Mouse (Mus musculus) thymus, postnatal 14 days (tissue): ENCODE measurements around the gene Nsmce4a.

ENCODE experiments used
- DNase-seq: peaks from one replicate; pipeline ENCODE4 v3.0.0; 2021

Nsmce4a gene

DNA sequence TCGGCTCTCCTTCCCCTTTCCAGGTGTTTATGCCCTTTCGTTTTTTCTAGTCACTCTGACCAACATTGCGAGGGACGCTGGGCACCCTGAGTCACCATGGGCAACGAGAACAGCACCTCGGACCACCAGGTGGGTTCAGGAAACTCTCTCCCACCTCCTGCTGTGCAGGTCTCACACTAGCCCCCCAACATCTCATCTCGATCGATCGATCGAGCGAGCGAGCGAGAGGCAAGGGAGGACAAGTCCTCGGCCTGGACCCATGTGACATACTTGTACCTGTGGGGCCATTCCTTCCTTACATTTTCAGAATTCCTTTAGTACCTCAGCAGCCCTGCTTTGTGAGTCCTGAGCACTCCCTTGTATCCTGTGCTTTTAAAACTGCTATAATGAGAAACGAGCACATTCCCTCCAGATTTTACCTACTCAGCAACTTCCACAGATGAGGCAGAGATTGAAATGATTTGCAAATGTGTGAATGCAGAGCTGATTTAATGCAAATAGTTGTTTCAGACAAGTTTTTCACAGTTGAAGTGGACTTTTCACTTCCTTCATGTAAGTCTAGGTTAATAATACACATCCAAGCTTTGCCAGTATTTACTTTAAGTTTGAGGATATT is 4.6 kb upstream of the Nsmce4a start, which contains the start of gene Tacc2:
Gene Tacc2 (plus strand): TSS at position 51 of the 616 bp plus-strand sequence.
- DNase-seq = no peak

DNA sequence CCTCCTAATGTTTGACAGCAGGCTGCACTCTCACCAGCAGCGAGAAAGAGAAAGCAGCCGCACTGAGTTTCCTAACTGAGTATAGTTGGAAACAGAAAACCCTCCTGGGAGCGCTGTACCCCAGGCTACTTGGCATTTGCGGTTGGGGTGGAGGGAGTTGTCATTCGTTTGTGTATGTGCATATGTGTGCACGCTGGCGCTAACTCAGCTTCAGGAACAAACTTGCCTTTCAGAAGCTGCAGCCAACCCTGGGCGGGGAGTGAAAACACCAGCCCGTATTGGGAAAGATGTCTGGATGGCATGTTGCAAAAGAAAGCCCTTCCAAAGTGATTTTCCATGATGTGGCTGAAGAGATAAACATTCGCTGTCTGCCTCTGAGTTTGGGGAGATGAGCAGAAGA is 4.1 kb upstream of the Nsmce4a start:
- no peak for DNase-seq

DNA sequence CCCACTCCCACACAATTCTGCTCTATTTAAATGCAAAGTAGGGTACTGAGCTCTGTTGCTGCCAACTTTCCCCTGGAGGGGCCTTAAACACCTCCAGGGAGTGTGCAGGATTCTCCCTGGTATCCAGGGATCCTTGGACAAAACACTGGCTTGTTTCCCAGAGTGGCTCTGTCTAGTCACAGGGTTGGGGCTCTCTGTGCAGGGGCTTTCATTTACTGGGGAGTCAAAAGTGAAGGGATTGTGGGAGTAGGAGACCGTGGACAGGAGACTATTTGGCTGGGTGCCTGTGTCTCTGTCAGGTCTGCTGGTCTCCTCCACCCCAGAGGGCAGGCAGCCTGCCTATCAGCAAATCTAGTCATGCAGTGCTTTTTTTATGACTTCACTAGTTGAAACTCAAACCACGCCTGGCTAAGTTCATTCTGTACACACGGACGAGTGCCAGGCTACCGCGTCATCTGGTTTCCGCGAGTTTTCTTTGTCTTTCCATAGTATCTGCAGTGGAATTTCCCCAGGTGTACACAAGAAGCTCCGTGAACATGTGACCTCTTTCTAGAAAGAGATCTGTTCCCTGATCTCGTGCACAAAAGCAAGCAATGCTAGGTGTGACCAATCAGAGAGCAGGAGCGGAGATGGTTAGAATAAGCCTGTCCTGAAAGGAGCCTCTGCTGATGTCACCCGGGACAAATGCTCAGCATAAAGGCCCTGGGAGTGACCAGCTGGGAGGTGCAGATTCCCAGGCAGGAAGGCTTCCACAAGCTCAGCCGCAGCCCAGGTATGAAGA is 1.5 kb upstream of the Nsmce4a start:
- DNase-seq = no peak

DNA sequence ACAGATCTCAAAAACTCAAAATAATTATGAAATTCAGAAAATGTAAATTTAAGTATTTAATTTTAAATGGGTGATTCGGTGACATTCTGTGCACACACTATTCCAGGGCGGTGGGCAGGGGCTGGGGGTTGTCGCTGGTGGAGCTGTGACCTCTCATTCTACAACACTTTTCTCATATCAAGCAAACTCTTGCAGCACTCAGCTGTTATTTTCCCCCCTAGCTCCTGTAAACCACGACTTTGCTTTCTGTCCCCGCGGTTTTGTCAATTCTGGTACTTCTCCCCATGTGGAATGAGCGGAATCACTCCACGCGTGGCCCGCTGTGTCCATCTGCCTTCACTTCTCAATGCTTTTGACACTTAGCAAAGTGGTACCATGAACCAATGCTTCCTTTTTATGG is 828 bp upstream of the Nsmce4a start:
- DNase-seq = no peak

DNA sequence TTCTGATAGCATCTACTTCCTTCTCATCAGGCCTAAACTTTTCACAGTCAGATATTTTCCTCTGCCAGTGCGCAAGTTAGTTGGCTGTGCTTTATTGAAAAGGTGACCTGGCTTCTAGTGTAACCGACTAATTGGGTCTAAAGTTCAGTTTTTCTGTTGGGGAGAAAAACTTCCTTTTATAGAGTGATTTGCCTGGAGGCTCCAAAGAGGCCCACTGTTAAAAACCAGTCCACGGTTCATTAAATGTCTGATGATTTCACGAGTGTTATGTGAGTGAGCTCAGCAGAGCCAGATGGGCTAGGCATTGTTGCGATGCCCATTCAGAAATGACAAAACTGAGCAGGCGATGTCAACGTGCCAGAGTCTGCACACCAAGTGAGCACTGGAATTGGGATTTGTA is 2.4 kb downstream of the Nsmce4a start:
- no peak for DNase-seq

DNA sequence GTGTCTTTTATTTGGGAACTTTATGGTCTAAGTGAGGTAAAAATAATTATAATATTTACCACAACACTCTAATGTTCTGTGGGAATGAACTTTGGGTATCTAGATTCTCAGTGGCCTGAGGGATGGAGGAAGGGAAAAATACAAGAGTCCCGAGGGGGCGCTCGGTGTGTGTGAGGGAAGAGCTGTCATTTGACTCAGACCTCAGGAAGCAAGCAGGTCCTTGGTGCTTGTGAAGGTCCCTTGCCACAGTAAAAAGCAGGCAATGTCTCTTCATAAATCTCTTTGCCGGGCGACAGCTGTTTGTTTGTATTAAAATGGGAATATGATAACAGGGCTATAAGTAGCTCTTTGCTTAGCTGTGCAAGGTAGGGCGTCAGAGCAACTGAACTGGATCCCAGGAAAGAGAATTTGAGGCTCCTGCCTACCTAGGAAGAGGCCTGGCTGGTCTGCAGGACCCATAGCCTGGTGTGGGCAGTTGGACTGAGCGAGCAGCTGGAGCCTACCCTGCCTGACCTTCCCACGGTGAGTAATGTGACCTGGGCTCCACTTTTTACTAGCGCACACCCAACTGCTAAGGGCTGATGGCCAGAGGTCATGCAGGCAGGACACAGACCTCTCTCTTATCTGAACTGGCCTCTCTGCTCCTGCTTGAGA is 4.0 kb downstream of the Nsmce4a start:
- DNase-seq = no peak

DNA sequence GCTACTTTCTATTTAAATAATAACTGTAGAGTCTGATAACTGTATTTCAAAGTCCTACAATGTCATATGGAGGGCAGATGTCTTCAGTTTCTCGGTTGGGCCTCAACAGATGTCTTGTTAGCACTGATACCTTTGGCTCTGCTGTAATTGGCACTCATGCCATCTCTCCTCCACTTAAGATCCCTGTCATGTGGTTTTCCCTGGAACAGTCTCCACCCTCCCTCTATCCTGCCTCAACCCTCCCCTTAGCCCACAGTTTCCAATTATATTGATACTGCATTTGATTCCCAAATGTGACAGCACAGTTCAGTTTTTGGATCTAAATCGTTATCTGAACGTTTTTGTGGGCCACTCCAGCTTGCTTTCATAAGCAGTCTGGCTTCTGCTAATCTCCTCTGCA is 8.3 kb downstream of the Nsmce4a start:
- DNase-seq = no peak

DNA sequence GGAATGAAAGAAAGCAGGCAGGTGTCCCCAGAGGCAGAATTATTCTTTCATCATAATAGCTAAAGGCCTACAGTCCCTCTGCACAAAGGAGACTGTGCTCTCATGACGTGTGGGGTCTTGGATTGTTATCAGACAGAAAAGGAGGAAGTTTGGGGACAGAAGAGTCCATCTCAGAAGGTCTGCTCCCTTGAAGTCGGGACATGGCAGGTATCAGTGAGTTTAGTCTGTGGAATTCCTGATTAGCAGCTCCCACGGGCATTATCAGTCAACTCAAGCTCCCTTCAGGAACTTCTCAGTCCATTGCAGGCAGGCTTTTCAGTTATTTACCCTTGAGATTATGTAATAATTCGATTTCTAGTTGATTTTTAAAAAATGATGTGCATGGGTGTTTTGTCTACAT is 9.0 kb downstream of the Nsmce4a start:
- DNase-seq = no peak

DNA sequence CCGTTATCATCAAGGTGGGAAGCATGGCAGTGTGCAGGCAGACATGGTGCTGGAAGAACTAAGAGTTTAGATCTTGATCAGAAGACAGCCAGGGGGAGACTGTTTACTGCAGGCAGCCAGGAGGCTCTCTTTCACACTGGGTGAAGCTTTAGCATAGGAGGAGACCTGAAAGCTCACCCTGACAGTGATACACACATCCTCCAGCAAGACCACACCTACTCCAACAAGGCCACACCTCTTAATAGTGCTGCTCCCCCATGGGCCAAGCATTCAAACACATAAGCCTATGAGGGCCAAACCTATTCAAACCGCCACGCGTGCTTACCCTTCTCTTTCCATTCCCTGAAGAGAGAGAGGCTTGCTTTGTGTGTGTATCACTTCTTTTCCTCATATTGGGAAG is 9.6 kb downstream of the Nsmce4a start:
- no peak for DNase-seq

DNA sequence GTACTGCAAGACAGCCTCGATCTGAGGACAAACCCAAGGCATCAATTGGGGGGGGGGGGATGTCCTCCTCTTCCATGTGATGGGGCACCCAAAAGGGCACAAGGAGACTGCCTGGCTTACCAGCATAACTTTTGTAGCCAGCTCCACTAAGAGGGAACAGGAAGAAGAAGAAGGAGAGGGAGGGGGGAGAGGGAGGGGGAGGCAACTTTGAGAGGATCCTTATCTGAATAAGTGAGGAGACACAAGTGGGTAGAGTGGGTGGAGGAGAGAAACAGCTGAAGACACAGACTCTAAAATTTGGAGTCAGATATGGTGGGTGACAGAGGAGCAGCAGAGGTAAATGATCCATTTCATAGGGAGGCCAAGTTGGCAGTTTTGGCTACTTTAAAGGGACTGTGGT is 12.0 kb downstream of the Nsmce4a start:
- no peak for DNase-seq

DNA sequence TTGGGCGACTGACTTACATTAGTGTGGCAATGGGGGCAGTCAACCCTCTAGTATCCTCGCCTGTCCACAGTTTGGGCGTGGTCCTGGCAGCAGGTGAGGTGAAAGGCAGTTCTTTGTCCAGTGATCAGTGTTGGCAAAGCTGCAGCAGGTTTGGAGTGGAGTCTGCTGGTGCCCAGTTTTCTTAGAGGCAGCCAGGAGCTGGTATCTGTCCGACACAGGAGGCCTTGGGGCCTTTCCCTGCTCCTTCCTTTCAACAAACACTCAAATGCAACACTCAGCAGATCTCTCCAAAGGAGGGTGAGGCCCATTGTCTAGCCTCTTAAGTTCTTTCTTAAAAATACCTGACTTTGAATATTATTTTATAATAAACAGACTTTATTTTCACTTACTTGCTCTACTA is 14.3 kb downstream of the Nsmce4a start:
- DNase-seq = no peak

DNA sequence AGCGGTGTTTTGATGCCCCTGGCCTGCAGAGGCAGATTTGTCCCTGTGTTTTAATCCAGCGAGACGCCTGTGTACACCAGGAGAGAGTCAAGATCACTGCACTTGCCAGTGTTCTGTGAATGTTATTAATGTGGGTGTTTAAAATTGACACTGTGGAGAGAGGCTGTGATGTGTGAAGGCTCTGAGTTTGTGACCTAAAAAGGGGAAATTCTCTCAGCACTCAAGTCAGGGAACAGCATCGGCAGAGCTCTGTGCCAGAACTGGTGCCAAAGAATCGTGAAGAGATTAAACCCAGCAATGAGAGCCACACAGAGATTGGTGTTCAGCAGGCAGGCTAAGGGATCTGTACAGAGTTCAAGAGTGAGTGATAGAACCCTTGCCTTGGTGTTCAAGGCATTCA is 17.3 kb downstream of the Nsmce4a start:
- DNase-seq = no peak

DNA sequence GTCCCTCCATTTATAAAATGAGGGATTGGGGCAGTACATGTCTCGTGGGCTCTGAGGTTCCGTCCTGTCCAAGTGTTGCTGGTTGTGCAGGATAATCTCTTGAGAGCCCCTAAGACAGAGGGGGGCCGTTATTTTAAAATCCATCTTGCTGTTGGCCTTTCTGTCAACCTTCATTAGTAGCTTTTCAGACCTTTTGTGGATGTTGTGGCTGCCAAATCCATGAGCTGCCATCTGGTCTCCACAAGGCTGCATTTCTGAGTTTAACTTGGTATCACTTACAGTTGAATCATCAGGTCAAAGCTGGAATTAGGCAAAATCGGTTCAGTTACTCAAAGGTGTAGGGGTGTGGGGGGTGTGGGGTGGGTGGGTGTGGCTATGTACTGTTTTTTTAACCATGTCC is 19.6 kb downstream of the Nsmce4a start:
- no peak for DNase-seq

DNA sequence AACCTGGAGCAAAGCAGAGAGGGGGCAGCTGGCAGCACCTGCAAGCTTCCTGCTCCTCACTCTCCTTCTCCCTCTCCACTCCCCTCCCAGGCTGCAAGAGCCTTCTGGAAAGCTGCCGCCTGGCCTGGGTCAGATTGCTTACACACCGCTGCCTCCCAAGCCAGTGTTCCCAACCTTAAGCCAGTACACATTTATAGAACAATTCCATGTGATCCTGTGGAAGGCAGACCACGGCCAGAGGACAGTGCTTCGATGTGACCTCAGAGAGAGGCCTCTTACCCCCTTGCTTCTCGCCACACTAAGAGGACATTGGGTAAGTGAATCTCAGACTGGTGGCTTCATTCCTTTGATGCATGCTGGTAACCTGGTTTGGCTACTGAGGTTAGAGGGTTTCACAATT is 20.1 kb downstream of the Nsmce4a start:
- DNase-seq = no peak

DNA sequence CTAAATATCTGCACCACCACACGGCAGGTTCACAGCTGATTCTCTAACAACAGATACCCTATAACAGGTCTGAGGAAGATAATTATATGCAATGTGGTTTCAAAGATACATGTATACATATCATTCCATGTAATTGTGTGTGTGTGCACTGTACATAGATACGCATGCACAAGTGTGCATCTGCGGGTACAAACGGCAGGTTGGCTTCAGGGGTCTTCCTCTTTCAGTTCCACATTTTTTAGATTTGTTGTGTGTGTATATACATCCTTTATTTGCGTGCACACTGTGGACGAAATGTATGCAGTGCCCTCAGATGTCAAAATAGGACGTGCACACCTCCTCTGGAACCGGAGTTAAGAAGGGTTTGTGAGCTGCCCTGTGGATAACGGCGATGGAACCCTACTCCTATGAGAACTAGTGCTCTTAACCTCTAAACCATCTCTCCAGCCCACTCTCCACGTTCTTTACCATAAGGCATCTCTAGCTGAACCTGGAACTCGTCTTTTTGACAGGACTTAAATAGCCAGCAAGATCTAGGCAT is 25.2 kb downstream of the Nsmce4a start:
- no peak for DNase-seq

DNA sequence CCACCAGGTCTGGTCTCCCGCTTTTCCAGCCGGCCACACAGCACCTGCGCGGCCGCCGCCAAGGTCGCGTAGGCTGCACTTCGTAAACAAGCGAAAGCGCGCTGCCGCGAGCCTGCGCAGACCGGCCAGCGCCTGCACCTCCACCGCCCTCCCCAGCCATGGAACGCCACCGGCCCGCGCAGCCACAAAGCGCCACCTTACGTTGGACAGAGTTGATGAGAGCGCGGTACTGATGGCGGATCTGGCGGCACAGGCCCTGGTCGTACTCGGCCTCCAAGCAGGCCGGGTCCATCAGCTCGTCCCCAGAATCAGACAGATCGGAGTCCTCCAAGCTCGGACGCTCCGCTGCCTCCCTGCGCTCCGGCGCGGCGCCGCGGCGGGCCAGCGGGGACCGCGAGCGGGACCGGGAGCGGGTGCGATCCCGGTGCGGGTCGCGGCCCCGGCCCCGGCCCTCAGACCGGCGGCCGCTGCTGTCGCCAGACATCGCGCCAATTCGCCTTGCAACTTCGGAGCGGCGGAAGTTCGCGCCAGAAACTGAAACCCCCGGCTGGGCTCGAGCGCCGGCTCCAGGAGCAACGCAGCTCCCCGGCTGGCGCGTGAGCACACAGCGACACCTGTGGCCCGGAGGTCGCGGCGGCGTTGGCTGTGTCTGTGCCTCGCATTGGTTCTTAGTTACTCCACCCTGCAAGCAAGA is 26.0 kb downstream of the Nsmce4a start:
- DNase-seq = peak; percentile 94

DNA sequence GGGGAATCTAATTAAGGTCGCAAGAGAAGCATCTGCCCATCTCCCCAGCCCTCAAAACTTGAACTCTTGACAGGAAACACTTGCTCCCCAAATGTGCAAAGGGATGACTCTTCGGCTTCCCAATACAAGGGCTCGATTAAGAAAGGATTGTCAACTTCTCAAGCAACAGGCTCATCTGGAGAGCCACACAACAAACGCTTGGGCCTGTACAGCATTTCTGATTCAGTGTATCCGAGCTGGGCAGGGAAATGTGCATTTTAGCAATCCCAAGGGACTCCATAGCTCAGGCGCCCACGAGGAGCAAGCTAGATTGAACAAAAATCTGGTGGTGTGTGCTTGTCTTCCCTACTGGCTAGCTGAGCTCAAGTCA is 26.5 kb downstream of the Nsmce4a start:
- no peak for DNase-seq

DNA sequence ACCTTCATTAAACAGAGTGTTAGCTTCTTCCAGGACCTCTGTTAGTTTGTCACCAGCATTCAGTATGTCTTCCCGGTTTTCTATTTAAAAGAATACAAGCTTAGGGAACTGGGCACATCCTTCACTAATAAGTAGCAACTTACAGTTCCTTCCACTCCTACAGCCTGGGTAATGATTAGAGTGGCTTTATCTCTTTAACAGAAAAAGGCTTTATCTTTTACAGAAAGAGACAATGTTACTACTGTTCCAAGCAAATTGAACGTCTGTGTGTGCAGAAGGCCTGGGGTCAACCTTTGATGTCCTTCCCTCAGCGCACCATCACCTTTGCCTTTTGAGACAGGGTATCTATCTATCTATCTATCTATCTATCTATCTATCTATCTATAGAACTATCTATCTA is 27.0 kb downstream of the Nsmce4a start:
- DNase-seq = no peak

DNA sequence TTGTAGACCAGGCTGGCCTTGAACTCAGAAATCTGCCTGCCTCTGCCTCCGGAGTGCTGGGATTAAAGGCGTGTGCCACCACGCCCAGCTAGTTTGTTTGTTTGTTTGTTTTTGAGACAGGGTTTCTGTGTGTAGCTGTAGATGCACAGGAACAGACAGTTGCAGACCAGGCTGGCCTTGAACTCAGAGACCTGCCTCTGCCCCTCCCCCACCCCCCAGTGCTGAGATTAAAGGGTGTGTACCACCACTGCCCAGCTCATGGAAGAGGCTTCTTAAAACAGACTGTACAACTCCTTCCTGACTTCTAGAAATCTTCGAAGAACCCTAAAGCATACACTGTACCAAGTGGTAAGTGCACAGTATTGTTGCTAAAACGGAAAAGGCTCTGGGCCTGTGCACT is 27.5 kb downstream of the Nsmce4a start:
- DNase-seq = no peak

DNA sequence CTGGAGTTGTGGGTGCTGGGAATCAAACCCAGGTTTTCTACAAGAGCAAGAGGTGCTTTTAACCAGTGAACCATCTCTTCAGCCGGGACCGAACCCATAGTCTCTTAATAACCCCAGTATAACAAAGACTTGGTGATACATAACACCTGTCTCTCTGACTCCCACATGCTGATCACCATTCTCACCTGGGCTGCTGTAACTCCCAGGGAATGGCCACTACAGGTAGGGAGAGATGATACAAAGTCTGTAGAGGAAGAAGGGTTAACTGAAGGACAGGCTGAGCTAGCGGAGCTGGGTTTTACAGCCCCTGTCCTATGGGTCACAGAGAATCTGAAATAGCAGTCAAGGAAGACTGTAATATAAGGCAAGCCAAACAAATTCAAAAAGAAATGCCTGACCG is 29.7 kb downstream of the Nsmce4a start:
- no peak for DNase-seq

DNA sequence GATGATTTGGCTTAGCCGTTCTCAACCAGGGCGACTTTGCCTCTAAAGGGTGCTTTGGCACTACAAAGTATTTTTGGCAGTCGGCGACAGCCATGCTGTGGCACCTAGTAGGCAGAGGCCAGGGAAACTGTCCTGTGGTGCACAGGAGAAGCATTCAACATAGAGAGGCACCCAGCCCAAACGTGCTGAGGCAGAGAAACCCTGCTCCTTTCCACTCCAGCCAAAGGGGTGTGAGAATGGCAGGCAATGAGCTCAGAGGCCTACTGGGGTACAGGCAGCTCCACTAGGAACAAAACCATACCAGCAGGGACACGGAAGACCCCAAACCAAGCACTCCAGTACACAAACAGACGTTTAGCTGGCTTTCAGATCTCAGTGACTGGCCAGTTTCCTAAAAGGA is 32.7 kb downstream of the Nsmce4a start:
- DNase-seq = no peak

DNA sequence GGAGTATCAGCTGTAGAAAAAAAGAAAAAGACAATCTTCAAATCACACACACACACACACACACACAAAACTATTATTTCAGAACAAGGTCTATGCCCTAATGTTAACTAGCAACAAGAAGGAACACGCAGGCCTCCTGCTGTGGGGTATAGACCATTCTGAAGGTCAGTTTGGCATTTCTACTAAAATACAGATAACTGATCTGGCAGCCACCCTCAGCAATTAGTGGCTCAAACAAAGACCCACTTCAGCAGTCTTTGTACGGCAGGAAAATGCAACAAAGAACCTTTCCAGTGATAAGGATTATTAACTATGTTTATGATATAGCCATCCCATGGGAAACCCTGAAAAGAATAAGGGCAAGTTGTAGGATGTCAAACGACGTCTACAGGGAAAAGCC is 35.9 kb downstream of the Nsmce4a start:
- DNase-seq = no peak

DNA sequence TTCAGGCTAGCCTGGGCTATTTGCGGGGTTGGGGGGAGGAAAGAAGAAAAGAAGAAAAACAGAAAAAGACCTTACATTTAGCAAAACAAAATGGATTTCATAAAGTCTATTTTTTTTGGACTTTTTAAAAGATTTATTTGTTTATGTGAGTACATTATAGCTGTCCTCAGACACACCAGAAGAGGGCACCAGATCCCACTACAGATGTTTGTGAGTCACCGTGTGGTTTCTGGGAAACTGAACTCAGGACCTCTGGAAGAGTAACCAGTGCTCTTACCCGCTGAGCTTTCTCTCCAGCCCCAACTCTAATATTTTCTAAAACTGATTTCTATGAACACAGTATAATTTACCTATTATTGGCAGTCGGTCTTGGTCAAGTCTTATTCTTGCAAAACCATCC is 37.7 kb downstream of the Nsmce4a start:
- no peak for DNase-seq
